Mouse (Mus musculus) adrenal gland, adult 2 months (tissue): ENCODE data around the gene Akap1. TPM values are rescaled to one million over a fixed set of nuclear protein-coding genes. Genes with fewer than 3 reads are reported as not detected.

ENCODE experiments used
- DNase-seq: peaks from one replicate; pipeline ENCODE4 v3.0.0; 2021
- polyA plus RNA-seq: library from polyadenylated mRNA; depleted of rRNA; stranded (reverse); fragments of >200 nt; gene quantifications from 2 replicates; pipeline ENCODE4 v1.2.3, GENCODE M21; 2012; rRNA removed
- total RNA-seq, 2 experiments: library from RNA; stranded (reverse); gene quantifications; 2 replicates each; pipeline ENCODE4 v1.2.3; 2021

Gene Akap1
- total and polyA plus RNA-seq, 3 experiments = 54.2 to 144 (median 95.0) TPM

- DNase-seq = no peak
Measured at GRCm38 (mm10) chr11:88783525-88783924, 80.9 kb downstream of the Akap1 start.

- DNase-seq = no peak
Measured at GRCm38 (mm10) chr11:88782531-88782930, 81.9 kb downstream of the Akap1 start.

Other genes starting within 250 kb of the Akap1 start
- 100 to 1,000 TPM; 205 to 214 TPM for gene Msi2, start 146.1 kb downstream of the Akap1 start, total RNA-seq
- 39.1 and 40.3 TPM in 2 replicates for gene Msi2, start 146.1 kb downstream of the Akap1 start, polyA plus RNA-seq
- gene Scpep1, start 90.9 kb upstream of the Akap1 start, total RNA-seq = 100 to 1,000 TPM; 168 to 250 TPM
- gene Scpep1, start 90.9 kb upstream of the Akap1 start, polyA plus RNA-seq = 25.2 and 37.0 TPM in 2 replicates
- not detected for gene Elobl, start 102.3 kb upstream of the Akap1 start, total RNA-seq
- gene Elobl, start 102.3 kb upstream of the Akap1 start, polyA plus RNA-seq = 0.17 TPM in 1 of 2 replicates, not detected in the other
- gene Coil, start 105.7 kb upstream of the Akap1 start, total RNA-seq = 1 to 10 TPM; 8.4 to 9.6 TPM
- 4.2 and 4.8 TPM in 2 replicates for gene Coil, start 105.7 kb upstream of the Akap1 start, polyA plus RNA-seq
- gene Trim25, start 134.8 kb upstream of the Akap1 start, total RNA-seq = 100 to 1,000 TPM in 1 of 2 experiments, 10 to 100 TPM in 1; 87.4 to 180 TPM
- 181 and 270 TPM in 2 replicates for gene Trim25, start 134.8 kb upstream of the Akap1 start, polyA plus RNA-seq
- gene Dgke, start 202.3 kb upstream of the Akap1 start, total RNA-seq = 10 to 100 TPM; 11.0 to 11.3 TPM
- 7.8 TPM in 2 replicates for gene Dgke, start 202.3 kb upstream of the Akap1 start, polyA plus RNA-seq
- not detected for gene Gm525, start 209.3 kb upstream of the Akap1 start, total RNA-seq
- gene Gm525, start 209.3 kb upstream of the Akap1 start, polyA plus RNA-seq = 0.26 and 0.58 TPM in 2 replicates